Mouse (Mus musculus) brain, embryonic 14.5 days (tissue): ENCODE data around the gene Trappc10.

Experiments
- CTCF ChIP-seq: fragments of 200-500 bp; IDR thresholded peaks from 2 replicates; pipeline ENCODE4 v1.5.1; 2012; ENCODE audit warnings: inconsistent platforms, mild to moderate bottlenecking, moderate library complexity, borderline replicate concordance; ENCODE audit not compliant: insufficient read depth, insufficient read length; ENCODE audit errors: extremely low read depth
- POLR2A ChIP-seq: fragments of 200-500 bp; IDR thresholded peaks from 2 replicates; pipeline ENCODE4 v1.6.1; 2012; ENCODE audit warnings: mild to moderate bottlenecking, inconsistent platforms, borderline replicate concordance; ENCODE audit not compliant: poor library complexity, insufficient read depth, insufficient read length, severe bottlenecking; ENCODE audit errors: extremely low read depth

GRCm38 (mm10) chr10:78284812-78285211 lies 40.4 kb upstream of the Trappc10 start:
- TF ChIP-seq POLR2A (no peak), CTCF (no peak)
